Mouse (Mus musculus) stomach, embryonic 16.5 days (tissue): Measurements from ENCODE around the gene Nlrp3. TPM values are rescaled to one million over a fixed set of nuclear protein-coding genes. Genes with fewer than 3 reads are reported as not detected.
A peak's percentile ranks its signal among the peaks of the same experiment; 100 is the strongest.

Experiments
- ATAC-seq: fragments of 200-750 bp; cut with Nextera tagmentation; 2 replicates; pipeline ENCODE4 v1.8.0; 2017; ENCODE audit warnings: moderate number of reproducible peaks, moderate TSS enrichment; ENCODE audit not compliant: insufficient read depth, low FRiP score
- H3K27ac ChIP-seq: fragments of 300-500 bp; sonication (generic); 2 replicates; pipeline ENCODE4 v1.5.1; 2014; ENCODE audit warnings: low read length
- H3K27me3 ChIP-seq: fragments of 300-500 bp; sonication (generic); 2 replicates; pipeline ENCODE4 v1.6.1; 2014; ENCODE audit warnings: low read length, control low read depth, mixed read lengths; ENCODE audit not compliant: control insufficient read depth, insufficient read depth
- H3K36me3 ChIP-seq: fragments of 300-500 bp; sonication (generic); 2 replicates; pipeline ENCODE4 v1.6.1; 2014; ENCODE audit warnings: low read length; ENCODE audit not compliant: control insufficient read depth, insufficient read depth
- H3K4me1 ChIP-seq: fragments of 300-500 bp; sonication (generic); 2 replicates; pipeline ENCODE4 v1.6.1; 2014; ENCODE audit warnings: low read length, control low read depth, mixed read lengths; ENCODE audit not compliant: control insufficient read depth, insufficient read depth
- H3K4me2 ChIP-seq: fragments of 300-500 bp; sonication (generic); 2 replicates; pipeline ENCODE4 v1.6.1; 2014; ENCODE audit warnings: low read depth, low read length, mixed read lengths
- H3K4me3 ChIP-seq: fragments of 300-500 bp; sonication (generic); replicated peaks from 2 replicates; pipeline ENCODE4 v1.5.1; 2014; ENCODE audit warnings: mild to moderate bottlenecking, low read length
- H3K9ac ChIP-seq: fragments of 300-500 bp; sonication (generic); 2 replicates; pipeline ENCODE4 v1.6.1; 2014; ENCODE audit warnings: low read length
- H3K9me3 ChIP-seq: fragments of 300-500 bp; sonication (generic); replicated peaks from 2 replicates; pipeline ENCODE4 v1.6.1; 2016; ENCODE audit warnings: low read length, control low read depth; ENCODE audit not compliant: control insufficient read depth
- WGBS: fragments of 180-500 bp; shearing (Covaris S2); extraction: QIAGEN DNeasy Blood & Tissue Kit; methylation state at CpG from one replicate; pipeline ENCODE4 v1.1.7; 2014; 5-methylcytosine and 5-hydroxymethylcytosine counted together
- polyA plus RNA-seq: library from polyadenylated mRNA; unstranded; fragments of >200 nt; fragmentation: Nextera tagmentation; extraction: Ambion mirVana; gene quantifications from 2 replicates; pipeline ENCODE4 v1.2.1, GENCODE M21; 2015

Gene Nlrp3
- polyA plus RNA-seq = 0.49 and 0.62 TPM in 2 replicates

DNA sequence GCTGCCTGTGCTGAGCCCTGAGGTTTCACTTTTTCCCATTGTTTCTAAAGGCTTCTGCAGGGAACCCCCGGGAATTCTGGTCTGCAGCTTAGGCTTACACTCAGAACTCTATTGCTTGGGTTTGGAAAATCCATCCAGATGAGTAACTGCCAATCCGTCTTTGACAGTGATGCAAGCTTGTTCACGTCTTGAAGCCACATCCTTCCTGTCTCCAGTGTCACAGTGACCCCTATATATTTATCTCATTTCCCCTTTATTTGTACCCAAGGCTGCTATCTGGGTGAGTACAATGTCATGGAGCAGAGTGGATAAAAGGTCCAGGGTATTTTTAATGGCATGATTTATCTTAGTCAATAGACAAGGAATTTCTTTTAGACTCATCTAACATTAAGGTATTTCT, at the start of gene Nlrp3:
TSS of gene Nlrp3 (plus strand) at position 245 of the 400 bp plus-strand sequence.
- no peak within 1 kb of the TSS for H3K27ac ChIP-seq
- no peak within 1 kb of the TSS for H3K4me2 ChIP-seq
- no peaks in the 10 kb centered on the region for H3K27me3 ChIP-seq
- H3K4me1 ChIP-seq = peaks cover 10% of the 10 kb centered on the region
- no peak within 1 kb of the TSS for H3K9ac ChIP-seq
- H3K36me3 ChIP-seq = no peaks in the 10 kb centered on the region
- H3K9me3 ChIP-seq = no peaks in the 10 kb centered on the region
- 47% methylated on average over 3 of the region's 3 CpGs for WGBS
- no peak for ATAC-seq
- H3K4me3 ChIP-seq = no peak within 1 kb of the TSS

DNA sequence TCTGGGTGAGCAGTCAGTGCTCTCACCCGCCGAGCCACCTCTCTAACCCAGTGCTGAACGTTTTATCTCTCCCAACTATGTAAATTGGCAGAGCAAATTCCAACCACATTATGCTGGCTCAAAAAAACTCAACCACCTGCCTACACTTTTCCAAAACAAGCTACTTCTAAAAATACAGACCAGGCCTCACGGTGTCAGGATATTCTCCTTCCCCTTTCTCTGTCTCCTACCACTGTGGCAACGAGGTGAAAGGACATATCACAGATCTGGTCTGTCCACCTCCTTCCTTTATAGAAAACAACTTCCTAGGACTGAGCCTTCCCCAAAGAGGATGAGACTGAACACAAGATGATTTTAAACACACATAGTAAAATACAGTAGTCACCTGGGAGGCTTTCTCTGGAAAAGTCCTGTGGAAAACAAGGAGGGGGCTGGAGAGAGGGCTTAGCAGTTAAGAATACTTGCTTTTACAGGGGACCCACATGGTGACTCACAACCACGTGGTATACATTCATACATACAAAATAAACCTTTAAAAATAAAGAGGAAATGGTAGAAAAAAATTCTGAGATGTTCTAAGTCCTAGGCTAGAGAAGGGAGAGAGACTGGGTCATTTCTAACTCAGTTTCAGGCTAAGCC, 44.6 kb upstream of the Nlrp3 start:
- Histone ChIP-seq H3K27ac (no peak overlapping the region), H3K9me3 (no peaks in the 10 kb centered on the region), H3K4me2 (no peak overlapping the region), H3K4me3 (no peak overlapping the region), H3K9ac (no peak overlapping the region), H3K4me1 (no peaks in the 10 kb centered on the region), H3K36me3 (peaks cover 35% of the 10 kb centered on the region), H3K27me3 (no peaks in the 10 kb centered on the region)
- ATAC-seq = no peak
- WGBS = 77% methylated on average over 6 of the region's 6 CpGs

DNA sequence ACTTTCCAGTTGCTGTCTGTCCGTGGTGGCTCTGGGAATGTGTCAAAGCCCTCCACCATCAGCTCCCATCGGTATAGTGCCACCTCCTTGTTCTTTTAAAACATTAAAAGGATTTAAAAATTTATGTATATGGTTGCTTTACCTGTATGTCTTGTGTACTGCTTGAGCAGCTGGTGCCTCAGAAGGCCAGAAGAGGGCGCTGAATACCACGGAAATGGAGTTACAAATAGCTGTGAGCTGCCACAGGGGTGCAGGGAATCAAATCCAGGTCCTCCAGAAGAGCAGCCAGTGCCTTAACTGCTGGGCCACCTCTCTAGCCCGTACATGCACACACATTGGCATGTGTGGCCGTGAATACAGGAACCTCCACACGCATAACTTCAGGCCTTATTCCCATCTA, 43.6 kb upstream of the Nlrp3 start:
- H3K4me2 ChIP-seq = no peak overlapping the region
- ATAC-seq = no peak
- H3K9me3 ChIP-seq = no peaks in the 10 kb centered on the region
- no peak overlapping the region for H3K9ac ChIP-seq
- peaks cover 31% of the 10 kb centered on the region for H3K36me3 ChIP-seq
- no peaks in the 10 kb centered on the region for H3K4me1 ChIP-seq
- no peaks in the 10 kb centered on the region for H3K27me3 ChIP-seq
- H3K27ac ChIP-seq = no peak overlapping the region
- 91% methylated on average over 7 of the region's 7 CpGs for WGBS
- H3K4me3 ChIP-seq = no peak overlapping the region

- no peak overlapping the region for H3K4me2 ChIP-seq
- no peaks in the 10 kb centered on the region for H3K27me3 ChIP-seq
- peaks cover 41% of the 10 kb centered on the region for H3K36me3 ChIP-seq
- no peak for ATAC-seq
- no peak overlapping the region for H3K9ac ChIP-seq
- 90% methylated on average over 5 of the region's 5 CpGs for WGBS
- H3K27ac ChIP-seq = no peak overlapping the region
- H3K9me3 ChIP-seq = no peaks in the 10 kb centered on the region
- H3K4me1 ChIP-seq = peaks cover 8% of the 10 kb centered on the region; the same call in 1 of the 2 replicates
- no peak overlapping the region for H3K4me3 ChIP-seq
Measured at GRCm38 (mm10) chr11:59501978-59502700, 39.2 kb upstream of the Nlrp3 start.

DNA sequence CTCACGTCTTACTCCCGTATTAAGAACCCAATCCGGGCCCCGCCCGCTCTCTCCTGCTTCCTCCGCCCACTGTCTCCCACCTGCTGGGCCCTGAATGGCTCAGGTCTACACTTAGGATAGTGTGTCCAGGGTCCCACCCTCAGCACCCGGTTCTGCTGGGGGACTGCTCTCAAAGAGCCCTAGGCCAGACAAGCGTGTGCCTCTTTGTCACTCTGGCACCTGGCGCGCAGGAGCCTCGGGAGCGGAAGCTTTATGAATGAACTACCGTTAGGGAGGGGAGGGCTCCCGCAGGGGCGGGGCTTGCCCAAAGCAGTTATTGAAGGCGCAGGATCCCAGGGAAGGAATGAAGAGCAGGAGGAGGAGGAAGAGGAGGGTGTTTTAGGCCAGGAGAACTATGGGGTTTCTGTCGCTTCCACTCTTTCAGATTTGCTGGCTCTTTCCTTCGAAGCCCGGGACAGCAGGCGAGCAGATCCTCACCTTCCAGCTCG, 36.0 kb upstream of the Nlrp3 start:
- Histone ChIP-seq H3K27ac (peak overlapping the region; percentile 95), H3K27me3 (no peaks in the 10 kb centered on the region), H3K4me3 (peak overlapping the region; percentile 94), H3K4me2 (peak overlapping the region; percentile 89), H3K9ac (peak overlapping the region; percentile 96), H3K4me1 (peaks cover 14% of the 10 kb centered on the region), H3K36me3 (peaks cover 24% of the 10 kb centered on the region), H3K9me3 (no peaks in the 10 kb centered on the region)
- WGBS = 0% methylated on average over 21 of the region's 21 CpGs
- peak; percentile 48; the same call in 1 of the 2 replicates for ATAC-seq

GRCm38 (mm10) chr11:59505839-59506712, 35.3 kb upstream of the Nlrp3 start:
- no peaks in the 10 kb centered on the region for H3K9me3 ChIP-seq
- peaks cover 14% of the 10 kb centered on the region for H3K4me1 ChIP-seq
- ATAC-seq = peak; percentile 95
- under 1% methylated on average over 70 of the region's 71 CpGs for WGBS
- H3K36me3 ChIP-seq = peaks cover 20% of the 10 kb centered on the region
- peak overlapping the region; percentile 96 for H3K9ac ChIP-seq
- peak overlapping the region; percentile 94 for H3K4me3 ChIP-seq
- H3K27me3 ChIP-seq = no peaks in the 10 kb centered on the region
- H3K4me2 ChIP-seq = peak overlapping the region; percentile 89
- peak overlapping the region; percentile 95 for H3K27ac ChIP-seq

GRCm38 (mm10) chr11:59506713-59507074, 34.7 kb upstream of the Nlrp3 start:
- Histone ChIP-seq H3K27ac (peak overlapping the region; percentile 95), H3K9ac (peak overlapping the region; percentile 96), H3K27me3 (no peaks in the 10 kb centered on the region), H3K4me2 (peak overlapping the region; percentile 89), H3K4me3 (peak overlapping the region; percentile 94), H3K36me3 (peaks cover 19% of the 10 kb centered on the region), H3K4me1 (peaks cover 14% of the 10 kb centered on the region), H3K9me3 (no peaks in the 10 kb centered on the region)
- no peak; the same call in 1 of the 2 replicates for ATAC-seq
- 2% methylated on average over 14 of the region's 14 CpGs for WGBS

DNA sequence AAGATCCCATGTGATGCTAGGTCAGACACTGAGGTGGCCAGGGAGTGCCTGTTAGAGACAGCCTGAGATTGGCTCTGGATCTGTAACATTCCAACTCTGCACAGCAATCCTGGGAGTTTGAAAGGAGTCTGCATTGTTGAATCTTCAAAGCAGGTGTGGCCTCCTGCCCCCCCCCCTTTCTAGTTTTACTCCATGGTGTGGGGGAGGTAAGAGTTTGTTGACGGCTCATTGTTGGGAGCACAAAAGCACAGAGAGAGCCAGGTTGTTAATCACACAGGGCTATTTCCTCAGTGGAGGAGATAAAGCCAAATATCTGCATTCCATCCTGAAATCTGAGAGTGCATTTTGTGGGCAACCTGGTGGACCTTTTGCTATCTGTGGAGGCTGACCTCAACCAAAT, 29.8 kb upstream of the Nlrp3 start:
- H3K4me1 ChIP-seq = peaks cover 10% of the 10 kb centered on the region
- ATAC-seq = no peak
- no peaks in the 10 kb centered on the region for H3K36me3 ChIP-seq
- no peak overlapping the region for H3K27ac ChIP-seq
- no peaks in the 10 kb centered on the region for H3K27me3 ChIP-seq
- no peak overlapping the region for H3K4me3 ChIP-seq
- no peak overlapping the region for H3K9ac ChIP-seq
- H3K9me3 ChIP-seq = no peaks in the 10 kb centered on the region
- H3K4me2 ChIP-seq = no peak overlapping the region
- 47% methylated on average over 1 of the region's 1 CpGs for WGBS
